Mouse (Mus musculus) forelimb bud, embryonic 11.5 days (tissue): ENCODE measurements around the gene Olfr1205.

Source experiments
- DNase-seq: peaks from one replicate; pipeline ENCODE4 v3.0.0-alpha.2; 2012; ENCODE audit warnings: low read depth, low spot score

The Olfr1205 gene

DNA sequence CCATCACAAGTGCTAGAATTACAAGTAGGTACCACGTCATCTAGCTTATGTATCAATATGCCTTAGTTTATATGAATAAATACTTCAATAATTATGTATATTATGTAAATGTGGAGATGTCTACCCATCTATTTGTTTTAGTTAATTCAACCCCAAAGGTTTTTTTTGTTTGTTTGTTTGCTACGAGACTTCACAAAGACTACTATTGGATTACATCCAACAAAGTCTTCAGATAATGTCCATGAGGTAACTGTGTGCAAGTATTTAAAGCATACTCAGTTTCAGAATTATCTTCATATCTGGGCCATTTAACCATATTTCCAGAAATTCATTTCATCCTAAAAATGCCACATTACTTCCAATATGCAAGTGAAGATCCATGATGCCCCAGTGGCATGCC is at the start of gene Olfr1205:
Gene Olfr1205, plus strand, starts transcription at position 301 of the 400 bp plus-strand sequence.
- no peak for DNase-seq

DNA sequence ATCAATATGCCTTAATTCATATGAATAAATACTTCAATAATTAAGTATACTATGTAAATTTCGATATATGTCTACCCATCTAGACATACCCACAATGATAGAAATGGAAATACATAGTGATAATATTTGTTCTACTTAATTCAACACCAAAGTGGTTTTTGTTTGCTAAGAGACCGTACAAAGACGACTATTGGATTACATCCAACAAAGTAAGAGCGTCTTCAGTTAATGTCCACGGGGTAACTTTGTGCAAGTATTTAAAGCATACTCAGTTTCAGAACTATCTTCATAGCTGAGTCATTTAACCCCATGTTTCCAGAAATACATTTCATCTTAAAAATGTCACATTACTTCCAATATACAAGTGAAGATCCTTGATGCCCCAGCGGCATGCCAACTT is 36.8 kb upstream of the Olfr1205 start, which contains the start of gene Olfr1201:
Gene Olfr1201, plus strand, starts transcription at position 301 of the 400 bp plus-strand sequence.
- no peak for DNase-seq

DNA sequence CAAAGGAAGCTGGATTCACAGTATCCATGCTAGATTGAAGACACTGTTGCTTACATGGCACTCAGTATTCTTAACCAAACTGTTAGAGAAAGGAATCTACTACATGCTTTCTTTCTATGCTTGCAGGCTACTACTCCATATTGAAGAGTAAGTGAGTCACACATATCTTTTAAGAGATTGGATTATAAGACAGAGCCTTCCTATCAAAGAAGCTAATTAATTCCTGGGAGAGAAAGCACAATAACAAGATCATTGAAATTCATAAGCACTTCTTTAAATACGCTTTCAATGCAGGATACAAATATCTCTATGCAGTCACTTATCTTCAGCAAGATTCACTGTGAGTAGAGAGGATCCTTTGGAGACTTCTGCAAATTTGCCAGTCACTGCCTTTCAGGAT is 15.3 kb upstream of the Olfr1205 start, which contains the start of gene Olfr1202:
Gene Olfr1202, plus strand, starts transcription at position 301 of the 400 bp plus-strand sequence.
- no peak for DNase-seq

DNA sequence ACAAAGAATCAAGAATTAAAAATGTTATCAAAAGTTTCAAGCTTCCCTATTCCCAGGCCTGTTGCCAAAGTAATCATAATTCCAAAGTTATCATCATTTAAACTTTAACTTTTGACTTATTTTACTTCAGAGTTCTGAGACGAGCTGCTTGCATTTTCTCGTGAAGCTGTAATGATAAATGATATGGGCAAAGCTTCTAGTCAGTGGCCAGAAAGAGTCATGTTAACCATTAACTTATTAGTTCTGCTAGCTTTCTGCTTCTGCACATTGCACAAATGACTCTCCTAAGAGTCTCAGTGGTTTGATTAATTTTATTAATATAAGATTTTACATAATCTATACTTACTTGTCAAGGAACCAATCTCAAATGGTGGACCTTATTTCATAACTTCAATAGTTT is 8.9 kb downstream of the Olfr1205 start:
- no peak for DNase-seq

DNA sequence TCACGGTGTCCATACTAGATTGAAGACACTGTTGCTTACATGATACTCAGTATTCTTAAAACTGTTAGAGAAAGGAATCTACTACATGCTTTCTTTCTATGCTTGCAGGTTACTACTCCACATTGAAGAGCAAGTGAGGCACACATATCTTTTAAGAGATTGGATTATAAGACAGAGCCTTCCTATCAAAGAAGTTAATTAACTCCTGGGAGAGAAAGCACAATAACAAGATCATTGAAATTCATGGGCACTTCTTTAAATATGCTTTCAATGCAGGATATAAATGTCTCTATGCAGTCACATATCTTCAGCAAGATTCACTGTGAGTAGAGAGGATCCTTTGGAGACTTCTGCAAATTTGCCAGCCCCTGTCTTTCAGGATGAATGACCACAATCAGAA is 19.5 kb downstream of the Olfr1205 start, which contains the start of gene Olfr1204:
Gene Olfr1204, plus strand, starts transcription at position 301 of the 400 bp plus-strand sequence.
- DNase-seq: no peak

DNA sequence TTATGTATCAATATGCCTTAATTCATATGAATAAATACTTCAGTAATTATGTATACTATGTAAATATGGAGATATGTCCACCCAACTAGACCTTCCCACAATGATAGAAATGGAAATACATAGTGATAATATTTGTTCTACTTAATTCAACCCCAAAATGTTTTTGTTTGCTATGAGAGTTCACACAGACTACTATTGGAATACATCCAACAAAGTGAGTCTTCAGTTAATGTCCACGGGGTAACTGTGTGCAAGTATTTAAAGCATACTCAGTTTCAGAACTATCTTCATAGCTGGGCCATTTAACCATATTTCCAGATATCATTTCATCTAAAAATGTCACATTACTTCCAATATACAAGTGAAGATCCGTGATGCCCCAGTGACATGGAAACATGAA is 33.4 kb downstream of the Olfr1205 start, which contains the start of gene Olfr1206:
Gene Olfr1206, plus strand, starts transcription at position 301 of the 400 bp plus-strand sequence.
- DNase-seq: no peak
